Mouse (Mus musculus): ENCODE data around the gene C2cd2l. TPM values are rescaled to one million over a fixed set of nuclear protein-coding genes. Genes with fewer than 3 reads are reported as not detected.

C2cd2l gene
- polyA plus RNA-seq, 1 experiment from 2014 or later = 8.5 TPM

Small RNAs within 50 kb of the gene (microRNA-seq; reads per million reads assigned to microRNA genes)
- gene Gm44335 = not detected

Other genes starting within 250 kb of the C2cd2l start
- 0.14 and 0.28 TPM in 2 replicates for gene Mfrp, start 218.6 kb downstream of the C2cd2l start, polyA plus RNA-seq (2015; fragmentation: Nextera tagmentation; extraction: Ambion mirVana)
- gene C1qtnf5, start 213.0 kb downstream of the C2cd2l start, polyA plus RNA-seq (2015; fragmentation: Nextera tagmentation; extraction: Ambion mirVana) = 6.3 and 6.5 TPM in 2 replicates
- gene Gm49380, start 206.8 kb downstream of the C2cd2l start, polyA plus RNA-seq (2015; fragmentation: Nextera tagmentation; extraction: Ambion mirVana) = 0.17 and 0.21 TPM in 2 replicates
- gene Rnf26, start 206.8 kb downstream of the C2cd2l start, polyA plus RNA-seq (2015; fragmentation: Nextera tagmentation; extraction: Ambion mirVana) = 69.9 and 71.4 TPM in 2 replicates
- 86.2 and 92.9 TPM in 2 replicates for gene Mcam, start 185.8 kb downstream of the C2cd2l start, polyA plus RNA-seq (2015; fragmentation: Nextera tagmentation; extraction: Ambion mirVana)
- 13.5 and 15.4 TPM in 2 replicates for gene Cbl, start 86.2 kb downstream of the C2cd2l start, polyA plus RNA-seq (2015; fragmentation: Nextera tagmentation; extraction: Ambion mirVana)
- gene Ccdc153, start 79.6 kb downstream of the C2cd2l start, polyA plus RNA-seq (2015; fragmentation: Nextera tagmentation; extraction: Ambion mirVana) = 2.8 and 2.9 TPM in 2 replicates
- gene Pdzd3, start 68.8 kb downstream of the C2cd2l start, polyA plus RNA-seq (2015; fragmentation: Nextera tagmentation; extraction: Ambion mirVana) = 0.09 TPM in 1 of 2 replicates, not detected in the other
- gene Nlrx1, start 51.7 kb downstream of the C2cd2l start, polyA plus RNA-seq (2015; fragmentation: Nextera tagmentation; extraction: Ambion mirVana) = 9.9 and 11.0 TPM in 2 replicates
- 1.8 and 2.0 TPM in 2 replicates for gene Abcg4, start 31.7 kb downstream of the C2cd2l start, polyA plus RNA-seq (2015; fragmentation: Nextera tagmentation; extraction: Ambion mirVana)
- gene Hinfp, start 14.6 kb downstream of the C2cd2l start, polyA plus RNA-seq (2015; fragmentation: Nextera tagmentation; extraction: Ambion mirVana) = 21.4 and 21.7 TPM in 2 replicates
- gene Dpagt1, start 5.7 kb upstream of the C2cd2l start, polyA plus RNA-seq (2015; fragmentation: Nextera tagmentation; extraction: Ambion mirVana) = 33.5 and 36.5 TPM in 2 replicates
- gene H2afx, start 14.4 kb upstream of the C2cd2l start, polyA plus RNA-seq (2015; fragmentation: Nextera tagmentation; extraction: Ambion mirVana) = 357 and 365 TPM in 2 replicates
- 123 and 135 TPM in 2 replicates for gene Hmbs, start 23.9 kb upstream of the C2cd2l start, polyA plus RNA-seq (2015; fragmentation: Nextera tagmentation; extraction: Ambion mirVana)
- gene Vps11, start 41.4 kb upstream of the C2cd2l start, polyA plus RNA-seq (2015; fragmentation: Nextera tagmentation; extraction: Ambion mirVana) = 27.9 and 29.8 TPM in 2 replicates
- 34.6 and 35.7 TPM in 2 replicates for gene Hyou1, start 59.2 kb upstream of the C2cd2l start, polyA plus RNA-seq (2015; fragmentation: Nextera tagmentation; extraction: Ambion mirVana)
- gene Slc37a4, start 76.6 kb upstream of the C2cd2l start, polyA plus RNA-seq (2015; fragmentation: Nextera tagmentation; extraction: Ambion mirVana) = 20.5 and 21.3 TPM in 2 replicates
- 1,635 and 1,709 TPM in 2 replicates for gene Rps25, start 86.9 kb upstream of the C2cd2l start, polyA plus RNA-seq (2015; fragmentation: Nextera tagmentation; extraction: Ambion mirVana)
- 131 and 133 TPM in 2 replicates for gene Trappc4, start 87.3 kb upstream of the C2cd2l start, polyA plus RNA-seq (2015; fragmentation: Nextera tagmentation; extraction: Ambion mirVana)
- 27.3 and 31.7 TPM in 2 replicates for gene Ccdc84, start 98.3 kb upstream of the C2cd2l start, polyA plus RNA-seq (2015; fragmentation: Nextera tagmentation; extraction: Ambion mirVana)
- gene Foxr1, start 120.9 kb upstream of the C2cd2l start, polyA plus RNA-seq (2015; fragmentation: Nextera tagmentation; extraction: Ambion mirVana) = not detected in 2 replicates
- 1.3 and 1.5 TPM in 2 replicates for gene Upk2, start 134.7 kb upstream of the C2cd2l start, polyA plus RNA-seq (2015; fragmentation: Nextera tagmentation; extraction: Ambion mirVana)
- gene Bcl9l, start 162.5 kb upstream of the C2cd2l start, polyA plus RNA-seq (2015; fragmentation: Nextera tagmentation; extraction: Ambion mirVana) = 17.1 and 17.3 TPM in 2 replicates
- gene Cxcr5, start 241.6 kb upstream of the C2cd2l start, polyA plus RNA-seq (2015; fragmentation: Nextera tagmentation; extraction: Ambion mirVana) = not detected in 2 replicates

Measured in lung, embryonic 15.5 days (tissue).